Mouse (Mus musculus) urinary bladder, postnatal 10 days (tissue): ENCODE measurements around the gene Hoxa11.
A peak's percentile ranks its signal among the peaks of the same experiment; 100 is the strongest.

Experiments used
- DNase-seq: peaks from one replicate; pipeline ENCODE4 v3.0.0; 2022; ENCODE audit warnings: low spot score

Gene Hoxa11

GRCm38 (mm10) chr6:52232984-52233545 is 12.5 kb downstream of the Hoxa11 start:
- DNase-seq: peak; percentile 9

- peak; percentile 13 for DNase-seq
Observed at GRCm38 (mm10) chr6:52232568-52232965, 13.0 kb downstream of the Hoxa11 start.

- DNase-seq: no peak
Observed at GRCm38 (mm10) chr6:52231885-52232567, 13.6 kb downstream of the Hoxa11 start.

GRCm38 (mm10) chr6:52230516-52231165 is 15.0 kb downstream of the Hoxa11 start, which contains the start of gene Hoxa9:
Gene Hoxa9, minus strand, starts transcription at chr6:52231089.
- no peak for DNase-seq

- DNase-seq: no peak
Observed at GRCm38 (mm10) chr6:52229558-52230416, 15.8 kb downstream of the Hoxa11 start.

- DNase-seq: no peak
Observed at GRCm38 (mm10) chr6:52228475-52229465, 16.8 kb downstream of the Hoxa11 start.

GRCm38 (mm10) chr6:52227470-52228222 is 18.0 kb downstream of the Hoxa11 start:
- no peak for DNase-seq

- no peak for DNase-seq
Observed at GRCm38 (mm10) chr6:52226569-52227257, 18.9 kb downstream of the Hoxa11 start.

- DNase-seq: no peak
Observed at GRCm38 (mm10) chr6:52225612-52226568, 19.7 kb downstream of the Hoxa11 start.

GRCm38 (mm10) chr6:52224895-52225611 is 20.6 kb downstream of the Hoxa11 start:
- DNase-seq: no peak

- DNase-seq: no peak
Observed at GRCm38 (mm10) chr6:52223939-52224760, 21.5 kb downstream of the Hoxa11 start.

GRCm38 (mm10) chr6:52222729-52223128 is 22.9 kb downstream of the Hoxa11 start:
- DNase-seq: peak; percentile 7

GRCm38 (mm10) chr6:52221993-52222685 is 23.5 kb downstream of the Hoxa11 start:
- DNase-seq: no peak

- DNase-seq: peak; percentile 83
Observed at GRCm38 (mm10) chr6:52221337-52221992, 24.1 kb downstream of the Hoxa11 start, which contains the start of gene Hoxa7. Gene Hoxa7, minus strand, starts transcription at chr6:52221854.

GRCm38 (mm10) chr6:52220865-52221310 is 24.7 kb downstream of the Hoxa11 start:
- no peak for DNase-seq
